Mouse (Mus musculus): Measurements from ENCODE around the gene Kank2.
A peak's percentile ranks its signal among the peaks of the same experiment; 100 is the strongest.

Gene Kank2

DNA sequence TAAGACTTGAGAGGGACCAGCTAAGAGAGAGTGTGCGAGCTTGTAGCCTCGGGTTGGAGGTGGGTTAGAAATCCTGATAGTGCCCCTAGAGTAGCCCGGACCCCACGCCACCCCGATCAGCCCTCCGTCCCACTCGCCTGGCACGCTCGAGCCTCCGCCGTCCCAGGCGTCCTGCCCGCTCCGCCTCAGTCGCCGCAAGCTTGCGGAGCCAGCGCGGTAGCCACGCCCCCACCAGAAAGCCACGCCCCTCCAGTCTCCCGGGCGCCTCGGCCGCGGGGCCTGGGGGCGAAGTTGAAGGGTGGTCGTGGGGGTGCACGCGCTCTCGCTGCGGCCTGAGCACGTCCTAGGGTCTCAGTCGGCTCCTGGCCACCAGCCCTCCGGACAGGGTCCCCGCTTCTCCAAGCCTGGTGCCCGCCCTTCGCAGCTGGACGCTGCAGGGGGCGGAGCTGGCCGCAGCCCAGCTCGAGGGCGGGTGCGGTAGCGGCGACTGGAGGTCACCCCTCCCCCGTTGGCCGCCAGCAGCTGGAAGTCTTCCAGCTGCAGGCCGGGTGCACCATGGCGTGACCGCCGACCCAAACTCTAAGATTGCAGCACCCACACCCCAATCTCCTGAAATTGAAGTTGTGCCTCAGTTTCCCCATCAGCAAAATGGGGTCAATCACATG, at the start of gene Kank2:
Gene Kank2 (minus strand): TSS at position 400 of the 665 bp plus-strand sequence.
- DNase-seq (ENCODE audit: low read depth, low spot score) = peak; percentile 87

GRCm38 (mm10) chr9:21847926-21848325, 49.4 kb upstream of the Kank2 start:
- DNase-seq (ENCODE audit: low read depth, low spot score) = no peak

- no peak for DNase-seq (ENCODE audit: low read depth, low spot score)
Observed at GRCm38 (mm10) chr9:21847425-21847824, 48.9 kb upstream of the Kank2 start.

- DNase-seq (ENCODE audit: low read depth, low spot score) = peak; percentile 70
Observed at GRCm38 (mm10) chr9:21846755-21847341, 48.3 kb upstream of the Kank2 start.

- DNase-seq (ENCODE audit: low read depth, low spot score) = no peak
Observed at GRCm38 (mm10) chr9:21845381-21846080, 47.0 kb upstream of the Kank2 start.

- DNase-seq (ENCODE audit: low read depth, low spot score) = no peak
Observed at GRCm38 (mm10) chr9:21843086-21843485, 44.5 kb upstream of the Kank2 start.

GRCm38 (mm10) chr9:21842391-21842790, 43.8 kb upstream of the Kank2 start:
- peak; percentile 63 for DNase-seq (ENCODE audit: low read depth, low spot score)

DNA sequence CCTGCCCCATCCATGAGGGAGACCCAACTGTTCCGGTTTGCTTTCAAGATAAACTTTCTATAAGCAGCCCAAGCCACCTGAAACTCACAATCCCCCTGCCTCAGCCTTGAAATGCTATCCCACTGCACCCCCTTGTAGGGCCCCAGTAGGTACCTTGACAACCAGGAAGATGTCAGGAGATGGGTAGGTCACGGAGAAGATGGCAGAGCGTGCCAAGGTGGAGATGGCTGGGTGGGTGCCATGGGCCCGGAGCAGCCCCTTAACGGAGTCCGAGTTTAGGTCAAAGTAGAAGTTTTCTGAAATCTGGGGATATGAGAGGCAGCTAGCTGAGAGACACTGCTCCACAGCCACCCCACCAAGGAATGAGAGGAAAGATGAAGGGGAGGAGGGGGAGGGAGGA, 42.8 kb upstream of the Kank2 start:
- DNase-seq (ENCODE audit: low read depth, low spot score) = no peak

GRCm38 (mm10) chr9:21840115-21840787, 41.7 kb upstream of the Kank2 start:
- no peak for DNase-seq (ENCODE audit: low read depth, low spot score)

- DNase-seq (ENCODE audit: low read depth, low spot score) = no peak
Observed at GRCm38 (mm10) chr9:21837690-21838089, 39.1 kb upstream of the Kank2 start.

- DNase-seq (ENCODE audit: low read depth, low spot score) = no peak
Observed at GRCm38 (mm10) chr9:21835258-21835912, 36.8 kb upstream of the Kank2 start, which contains the start of gene Angptl8. Angptl8 (plus strand) TSS chr9:21835510.

GRCm38 (mm10) chr9:21831558-21832240, 33.2 kb upstream of the Kank2 start:
- no peak for DNase-seq (ENCODE audit: low read depth, low spot score)

DNA sequence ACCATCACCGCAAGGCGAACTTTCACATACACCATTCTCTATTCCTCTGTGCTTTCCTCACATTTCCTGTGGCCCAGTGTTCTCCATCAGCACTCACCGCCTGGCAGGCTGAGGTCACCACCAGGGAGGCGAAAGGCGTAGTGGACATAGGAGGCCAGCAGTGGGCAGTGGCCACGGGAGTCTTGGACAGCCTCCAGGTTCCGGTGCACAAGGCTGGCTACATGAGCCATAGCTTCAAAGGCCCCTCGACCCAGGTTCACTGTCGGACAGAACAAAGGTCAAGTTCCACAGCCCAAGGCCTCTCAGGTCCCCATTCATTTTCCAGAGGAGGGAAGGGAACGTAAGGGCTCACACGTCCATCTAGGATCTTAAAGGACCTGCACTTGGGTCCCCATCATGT, 32.4 kb upstream of the Kank2 start:
- DNase-seq (ENCODE audit: low read depth, low spot score) = no peak

DNA sequence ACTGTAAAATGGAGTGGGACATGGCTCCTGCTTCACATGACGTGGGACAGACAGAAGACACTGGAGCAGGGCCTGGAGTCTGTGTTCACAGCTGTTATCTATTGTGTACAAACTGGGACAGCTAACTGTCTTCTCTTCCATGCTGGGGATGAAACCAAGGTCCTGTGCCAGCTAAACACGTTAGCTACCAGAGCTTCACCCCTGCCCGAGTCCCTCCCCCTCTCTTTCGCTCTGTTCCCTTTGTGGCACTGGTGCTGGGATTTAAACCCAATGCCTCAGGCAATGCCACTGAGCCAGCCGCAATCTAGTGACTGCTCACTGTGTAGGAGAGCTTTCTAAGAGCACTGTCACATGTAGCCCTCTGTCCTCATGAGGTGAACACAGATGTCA, 31.9 kb upstream of the Kank2 start:
- DNase-seq (ENCODE audit: low read depth, low spot score) = no peak

- DNase-seq (ENCODE audit: low read depth, low spot score) = no peak
Observed at GRCm38 (mm10) chr9:21829834-21830460, 31.4 kb upstream of the Kank2 start.

DNA sequence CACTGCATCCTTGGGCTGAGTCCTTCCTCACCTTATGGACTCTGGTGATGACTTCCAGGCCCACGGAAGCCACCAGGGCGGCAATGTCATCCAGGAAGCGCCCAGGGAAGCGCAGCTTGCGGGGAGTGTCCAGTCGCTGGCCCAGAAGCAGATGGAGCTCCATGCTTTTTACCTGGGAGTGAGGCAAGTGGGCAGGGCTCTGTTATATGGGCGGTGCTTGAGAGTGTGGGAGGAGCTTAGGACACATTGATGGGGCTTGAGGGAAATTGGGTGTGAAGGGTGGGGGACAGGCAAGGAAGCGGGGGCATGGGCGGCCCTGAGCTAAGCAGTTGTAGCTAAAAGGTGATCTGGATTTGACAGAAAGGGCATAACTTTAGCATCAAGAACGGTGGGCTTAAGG, 25.8 kb upstream of the Kank2 start:
- no peak for DNase-seq (ENCODE audit: low read depth, low spot score)

DNA sequence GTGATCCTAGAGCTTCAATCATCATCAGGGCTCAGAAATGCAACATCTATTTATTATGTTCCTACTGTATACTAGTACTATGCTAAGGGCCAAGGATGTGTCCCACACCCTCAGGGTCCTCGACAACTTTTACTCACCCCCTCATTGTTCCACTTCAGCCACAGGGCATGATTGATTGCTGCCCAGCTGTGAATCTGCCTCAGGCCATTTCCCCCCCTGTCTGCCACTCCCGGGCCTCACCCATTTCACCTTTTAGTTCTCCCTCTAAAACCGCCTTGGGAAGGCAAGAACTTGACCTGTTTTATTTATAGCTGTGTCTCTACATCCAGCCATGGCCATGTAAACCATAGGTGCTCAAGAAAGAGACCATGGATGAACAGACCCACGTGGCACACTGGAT, 25.4 kb upstream of the Kank2 start:
- DNase-seq (ENCODE audit: low read depth, low spot score) = no peak

GRCm38 (mm10) chr9:21822686-21823085, 24.1 kb upstream of the Kank2 start:
- no peak for DNase-seq (ENCODE audit: low read depth, low spot score)

- no peak for DNase-seq (ENCODE audit: low read depth, low spot score)
Observed at GRCm38 (mm10) chr9:21820183-21820582, 21.6 kb upstream of the Kank2 start.

DNA sequence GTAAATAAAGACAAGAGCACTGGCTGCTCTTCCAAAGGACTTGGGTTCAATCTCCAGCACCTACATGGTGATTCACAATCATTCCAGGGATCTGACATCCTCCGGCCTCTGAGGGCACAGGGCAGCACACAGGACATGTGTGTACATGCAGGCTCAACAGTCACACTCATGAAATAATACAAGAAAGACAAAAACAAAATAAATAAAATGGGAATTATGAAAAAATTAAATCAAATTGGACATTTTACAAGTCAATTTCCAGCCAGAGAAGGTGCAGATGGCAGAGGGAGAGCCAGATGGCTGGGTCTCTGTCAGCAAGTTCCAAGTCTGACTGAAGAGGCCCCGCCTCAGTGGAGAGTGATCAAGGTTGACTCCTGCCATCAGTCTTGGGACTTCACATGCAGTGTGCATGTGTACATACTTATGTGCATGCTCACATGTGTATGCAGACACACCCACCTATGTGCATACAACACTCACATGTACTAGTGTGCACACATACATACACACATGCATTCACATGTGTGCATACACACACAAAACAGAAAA, 20.7 kb upstream of the Kank2 start:
- no peak for DNase-seq (ENCODE audit: low read depth, low spot score)
